Mouse (Mus musculus) adrenal gland, postnatal 14 days (tissue): ENCODE data around the gene Nphp4. TPM values are rescaled to one million over a fixed set of nuclear protein-coding genes. Genes with fewer than 3 reads are reported as not detected.

Source experiments
- DNase-seq: peaks from one replicate; pipeline ENCODE4 v3.0.0; 2021; ENCODE audit warnings: mixed read lengths
- total RNA-seq: library from RNA; stranded (reverse); gene quantifications from 2 replicates; pipeline ENCODE4 v1.2.3, GENCODE M21; 2021

Nphp4 gene
- total RNA-seq, 1 experiment from 2014 or later = 3.9 TPM

DNA sequence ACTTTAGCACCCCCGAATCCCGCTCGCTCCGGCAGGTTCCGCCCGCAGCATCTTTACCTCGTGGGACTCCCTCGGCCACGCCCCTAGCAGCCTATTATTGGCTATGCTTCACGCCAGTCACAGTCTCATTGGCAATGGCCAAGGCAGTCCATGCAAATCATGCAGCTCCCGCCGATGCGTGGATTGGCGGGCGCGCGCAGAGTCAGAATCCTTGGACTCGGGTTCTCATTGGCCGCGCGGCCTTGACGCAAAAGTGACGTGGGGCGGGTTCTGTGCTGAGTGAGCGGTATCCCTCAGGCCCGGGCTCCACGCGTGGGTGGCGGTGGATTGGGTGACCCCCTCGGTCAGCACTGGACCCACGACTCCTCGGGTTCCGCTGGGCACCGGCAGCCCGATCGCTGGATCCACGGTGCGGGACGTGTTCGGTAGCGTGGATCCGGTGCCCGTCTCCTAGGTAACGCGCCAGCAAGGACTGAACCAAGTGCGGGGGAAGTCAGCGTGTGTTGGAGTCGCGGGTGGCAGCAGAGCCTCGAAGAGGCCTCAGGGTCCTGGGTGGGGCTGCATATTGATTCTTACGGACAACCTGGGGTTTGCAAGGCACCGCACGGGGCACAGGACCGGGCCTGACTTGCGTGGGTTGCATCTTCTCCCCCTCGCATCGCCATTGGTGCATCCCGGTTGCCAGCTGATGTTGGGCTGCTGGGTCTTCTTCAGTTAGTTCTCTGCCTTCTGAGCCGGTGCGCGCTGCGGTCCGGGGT, 1.1 kb downstream of the Nphp4 start, which contains the start of gene Kcnab2:
Gene Kcnab2 (minus strand): TSS at position 406 of the 758 bp plus-strand sequence.
- DNase-seq = peak; percentile 99

- no peak for DNase-seq
Observed at GRCm38 (mm10) chr4:152478224-152478567, 1.7 kb downstream of the Nphp4 start.

DNA sequence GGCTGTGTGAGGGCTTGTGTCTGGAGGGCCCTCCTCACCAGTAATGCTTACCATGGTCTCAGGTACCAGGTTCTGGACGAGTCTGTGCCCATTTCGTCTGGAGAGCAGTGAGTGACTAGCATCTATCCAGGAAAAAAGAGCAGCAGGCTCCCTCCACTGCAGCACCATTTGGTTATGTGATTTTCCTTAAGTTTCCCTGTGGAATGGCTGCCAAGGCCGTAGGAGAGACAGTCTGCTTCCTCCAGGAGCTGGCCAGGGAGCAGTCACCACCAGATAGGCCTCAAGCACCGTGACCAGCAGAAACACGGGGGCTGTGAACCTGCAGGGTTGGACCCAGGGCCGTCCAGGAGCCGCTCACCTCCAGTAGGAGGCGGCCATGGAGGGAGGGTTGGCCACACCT, 3.9 kb downstream of the Nphp4 start:
- no peak for DNase-seq

DNA sequence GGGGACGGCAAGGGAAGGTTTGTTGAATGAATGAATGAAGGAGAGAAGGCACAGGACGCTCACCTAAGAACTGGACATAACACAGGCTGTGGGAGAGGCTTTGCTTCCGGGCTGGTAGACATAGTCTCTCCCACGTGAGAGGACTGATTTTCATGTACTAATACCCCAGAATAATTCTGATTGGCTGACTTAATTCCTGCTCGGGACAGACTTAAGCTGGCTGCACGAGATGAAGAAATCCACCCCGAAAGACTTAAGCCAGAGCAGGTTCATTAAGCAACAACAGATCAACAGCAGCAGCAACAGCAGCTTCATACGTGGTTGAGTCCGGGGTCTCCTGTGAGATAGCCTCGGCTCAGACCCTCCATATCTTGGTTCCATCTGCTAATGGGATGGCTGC, 11.5 kb downstream of the Nphp4 start:
- DNase-seq = no peak

- no peak for DNase-seq
Observed at GRCm38 (mm10) chr4:152490311-152490710, 13.8 kb downstream of the Nphp4 start.

GRCm38 (mm10) chr4:152491250-152491899, 14.9 kb downstream of the Nphp4 start:
- peak; percentile 87 for DNase-seq

- DNase-seq = peak; percentile 60
Observed at GRCm38 (mm10) chr4:152494360-152494879, 17.9 kb downstream of the Nphp4 start.

- no peak for DNase-seq
Observed at GRCm38 (mm10) chr4:152512221-152512925, 35.9 kb downstream of the Nphp4 start.

DNA sequence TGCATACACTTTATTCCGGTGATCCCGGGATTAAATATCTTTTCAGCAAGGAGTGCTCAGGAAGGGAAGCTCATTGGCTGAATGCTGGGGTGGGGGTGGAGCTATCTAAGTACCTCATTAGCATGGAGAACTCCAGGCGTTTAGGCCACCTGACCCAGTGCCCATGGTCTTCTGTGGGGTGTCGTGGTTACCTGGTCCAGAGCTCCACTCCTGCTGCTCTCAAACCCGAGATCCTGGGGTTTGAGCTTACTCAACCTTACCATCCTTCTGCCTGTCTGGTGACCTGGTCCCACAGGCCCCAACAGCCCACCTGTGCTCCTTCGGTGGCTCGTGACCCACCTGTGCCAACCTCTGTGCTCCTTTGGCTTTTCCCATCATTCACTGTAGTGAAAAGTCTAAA, 38.4 kb downstream of the Nphp4 start:
- DNase-seq = no peak

DNA sequence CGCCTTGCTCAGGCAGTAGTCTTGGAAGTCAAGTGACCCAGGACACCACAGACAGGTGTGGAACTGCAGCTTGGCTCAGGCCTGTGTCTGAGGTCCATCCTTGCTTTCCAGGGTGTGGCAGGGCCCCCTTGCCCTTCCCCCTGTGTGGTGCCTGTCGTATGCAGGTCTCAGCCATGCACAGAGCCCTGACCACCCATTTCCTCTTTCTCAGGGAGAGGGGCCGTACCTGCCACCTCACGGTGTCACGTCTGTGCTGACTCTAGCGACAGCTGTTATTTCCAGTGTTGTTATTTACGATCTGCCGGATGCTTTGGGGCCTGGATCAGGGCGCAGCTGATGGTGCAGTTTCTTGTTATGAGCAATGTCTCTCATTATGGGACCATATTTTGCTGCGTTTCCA, 42.6 kb downstream of the Nphp4 start:
- no peak for DNase-seq

- peak; percentile 67 for DNase-seq
Observed at GRCm38 (mm10) chr4:152520083-152520482, 43.6 kb downstream of the Nphp4 start.

DNA sequence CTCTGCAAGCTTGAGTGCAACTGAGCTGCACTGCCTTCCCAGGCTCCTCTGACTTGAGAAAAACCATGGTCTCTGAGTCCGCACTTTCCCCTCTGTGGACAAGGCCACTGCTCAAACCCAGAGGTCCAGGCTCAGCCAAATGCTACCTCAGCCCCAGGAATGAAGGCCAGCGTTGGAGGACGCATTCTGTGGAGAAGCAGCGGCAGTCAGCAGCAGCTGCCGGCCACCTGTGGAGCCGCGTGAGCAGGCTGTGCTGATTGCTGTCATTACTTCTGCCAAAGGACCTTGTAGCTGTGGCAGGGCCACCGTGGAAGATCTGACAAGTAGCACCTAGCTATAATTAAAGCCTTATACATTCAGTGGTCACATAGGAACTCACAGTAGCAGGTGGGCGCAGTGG, 56.4 kb downstream of the Nphp4 start:
- DNase-seq = peak; percentile 35

- no peak for DNase-seq
Observed at GRCm38 (mm10) chr4:152539756-152540155, 63.2 kb downstream of the Nphp4 start.

DNA sequence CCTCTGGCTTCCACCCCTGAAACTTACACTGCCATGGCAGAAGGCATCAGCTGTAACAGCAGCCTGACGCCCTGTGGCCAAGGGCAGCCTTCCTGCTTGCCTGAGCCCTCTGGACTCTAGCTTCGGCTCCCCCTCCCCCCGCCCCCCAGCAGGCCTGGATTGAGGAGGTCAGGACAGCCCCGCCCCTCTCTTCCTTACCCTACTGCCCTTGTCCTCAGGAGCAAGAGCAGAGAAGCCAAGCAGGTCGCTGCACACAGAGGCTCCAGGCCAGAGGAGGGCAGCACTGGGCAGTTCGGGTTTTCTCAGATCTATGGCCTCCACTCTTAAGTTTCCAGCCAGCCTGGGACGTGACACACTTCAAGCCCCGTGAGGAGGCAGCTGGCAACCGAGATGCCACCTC, 64.7 kb downstream of the Nphp4 start:
- peak; percentile 22 for DNase-seq

DNA sequence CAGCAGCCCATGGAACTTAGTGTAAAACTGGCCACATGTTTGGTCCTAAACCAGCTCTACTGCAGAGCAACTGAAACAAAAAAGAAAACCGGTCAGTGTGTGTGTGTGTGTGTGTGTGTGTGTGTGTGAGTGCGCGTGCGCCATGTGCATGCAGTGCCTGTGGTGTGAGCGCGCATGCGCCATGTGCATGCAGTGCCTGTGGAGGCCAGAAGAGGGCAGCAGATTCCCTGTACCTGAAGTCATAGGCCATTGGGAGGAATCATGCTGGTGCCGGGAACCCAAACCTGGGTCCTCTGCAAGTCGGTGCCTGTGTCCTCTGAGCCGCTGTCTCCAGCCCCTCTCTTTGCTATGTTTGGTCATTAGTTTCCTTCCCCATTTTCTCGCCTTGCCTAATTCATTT, 65.9 kb downstream of the Nphp4 start:
- no peak for DNase-seq

- DNase-seq = no peak
Observed at GRCm38 (mm10) chr4:152546481-152546880, 70.0 kb downstream of the Nphp4 start.

DNA sequence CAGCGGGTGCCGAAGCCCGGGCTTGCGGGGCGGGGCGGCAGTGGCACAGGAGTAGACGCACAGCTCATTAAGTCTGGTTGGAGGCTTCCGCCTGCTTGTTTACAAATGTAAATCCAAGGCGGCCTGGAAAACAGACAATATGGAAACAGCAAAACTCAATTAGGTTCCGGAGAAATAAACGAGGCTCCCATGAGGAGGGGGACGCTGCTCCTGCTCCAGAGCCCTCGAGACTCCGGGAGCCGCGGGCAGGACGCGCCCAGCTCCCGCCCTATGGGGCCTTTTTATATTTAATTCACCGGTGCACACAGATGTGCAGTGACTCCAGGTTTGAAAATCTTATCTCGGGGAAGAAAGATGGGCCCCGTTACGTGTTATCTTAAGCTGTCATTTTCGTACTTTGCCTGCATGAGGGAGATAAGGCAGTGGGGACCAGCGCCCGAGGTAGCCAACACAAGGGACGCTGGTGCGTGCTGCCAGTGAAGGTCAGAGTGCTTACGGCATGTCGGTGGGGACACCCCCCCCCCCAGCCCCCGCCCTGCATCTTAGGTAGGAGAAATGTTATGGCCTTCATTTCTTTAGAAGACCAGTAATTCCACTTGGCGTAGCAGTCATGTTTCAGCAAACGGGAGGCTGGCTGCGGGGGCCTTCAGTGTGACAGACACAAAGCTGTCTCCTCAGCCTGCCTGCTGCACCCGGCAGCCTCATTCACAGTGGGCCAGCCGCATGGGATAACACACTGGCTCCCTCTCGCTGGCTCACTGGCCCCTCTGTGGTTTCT, 71.6 kb downstream of the Nphp4 start:
- no peak for DNase-seq

GRCm38 (mm10) chr4:152549507-152550202, 73.1 kb downstream of the Nphp4 start:
- DNase-seq = no peak

DNA sequence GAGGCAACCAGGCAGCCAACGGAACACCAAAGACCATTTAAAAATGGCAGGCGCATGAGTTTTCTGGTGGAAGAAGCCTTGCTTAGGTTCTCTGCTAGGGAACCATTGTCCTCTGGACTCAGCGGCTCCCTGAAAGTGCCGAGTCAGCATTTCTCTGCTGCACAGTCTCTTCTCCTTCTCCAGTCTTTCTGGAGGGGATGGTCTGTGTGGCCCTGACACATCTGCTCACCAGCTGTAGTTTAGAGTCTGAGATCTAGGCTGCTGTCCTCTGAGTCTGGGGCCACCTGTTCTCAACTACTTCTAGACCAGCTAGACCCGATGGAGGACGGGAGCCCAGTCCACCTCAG, 73.7 kb downstream of the Nphp4 start:
- no peak for DNase-seq

GRCm38 (mm10) chr4:152553582-152554285, 77.2 kb downstream of the Nphp4 start:
- DNase-seq = no peak

DNA sequence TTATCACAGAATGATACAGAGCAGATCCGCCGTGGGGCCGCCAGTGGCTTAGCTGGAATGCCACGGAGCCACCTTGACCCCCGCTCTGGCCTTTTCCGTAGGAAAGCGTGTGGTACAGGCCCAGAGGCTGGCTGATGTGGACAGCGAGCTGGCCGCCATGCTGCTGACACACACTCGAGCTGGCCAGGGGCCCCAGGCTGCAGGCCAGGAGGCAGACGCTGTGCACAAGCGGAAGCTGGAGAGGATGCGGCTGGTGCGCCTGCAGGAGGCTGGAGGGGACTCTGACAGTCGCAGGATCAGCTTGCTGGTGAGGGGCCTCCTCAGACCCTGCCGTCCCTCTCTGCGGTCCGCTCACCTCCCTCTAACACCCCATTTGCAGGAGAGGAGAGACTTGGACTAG, 77.9 kb downstream of the Nphp4 start:
- DNase-seq = no peak
